Mouse (Mus musculus): ENCODE measurements around the gene Wdr38.

- TF ChIP-seq POLR2A (IDR thresholded peaks at IDR 0.05; ENCODE audit: low read depth, low read length), result no peak
- TF ChIP-seq CTCF (IDR thresholded peaks at IDR 0.05; ENCODE audit: extremely low read depth, insufficient read depth, insufficient read length, insufficient replicate concordance), result no peak
Measured at GRCm38 (mm10) chr2:38986580-38986979, 10.7 kb upstream of the Wdr38 start.

All from spleen, adult 2 months (tissue).